Mouse (Mus musculus): Measurements from ENCODE around the gene Vps52.

- TF ChIP-seq CTCF (IDR thresholded peaks at IDR 0.05; ENCODE audit: borderline replicate concordance, control insufficient read depth, extremely low read depth, insufficient read depth, low read length, poor library complexity) = no peak
- TF ChIP-seq POLR2A (IDR thresholded peaks at IDR 0.05; ENCODE audit: control insufficient read depth, extremely low read depth, insufficient read depth, low read length, poor library complexity) = no peak
Observed at GRCm38 (mm10) chr17:33928251-33928947, 27.2 kb upstream of the Vps52 start.
